Mouse (Mus musculus) bone marrow macrophage, adult 2 months (primary cell): ENCODE measurements around the gene Tmem274. TPM values are rescaled to one million over a fixed set of nuclear protein-coding genes. Genes with fewer than 3 reads are reported as not detected.
"Not testable (repeated sequence)": the region's sequence is repeated elsewhere in the genome, so short reads cannot be mapped to it uniquely, and the experiment has no call there.

Source experiments
- H3K27ac ChIP-seq: 2 replicates; pipeline ENCODE4 v1.5.1; 2012; ENCODE audit warnings: low read depth, low read length; ENCODE audit not compliant: insufficient read depth
- H3K4me1 ChIP-seq: 2 replicates; pipeline ENCODE4 v1.6.1; 2012; ENCODE audit warnings: low read length; ENCODE audit not compliant: control insufficient read depth, insufficient read depth
- H3K4me3 ChIP-seq: 2 replicates; pipeline ENCODE4 v1.5.1; 2012; ENCODE audit warnings: mild to moderate bottlenecking, low read length, moderate library complexity; ENCODE audit not compliant: insufficient read depth
- CTCF ChIP-seq: IDR thresholded peaks from 2 replicates; pipeline ENCODE4 v1.5.1; 2012; ENCODE audit warnings: low read depth, mild to moderate bottlenecking, low read length, moderate library complexity
- POLR2A ChIP-seq: IDR thresholded peaks from 2 replicates; pipeline ENCODE4 v1.6.1; 2012; ENCODE audit warnings: mild to moderate bottlenecking, low read depth, low read length, borderline replicate concordance
- polyA plus RNA-seq: library from polyadenylated mRNA; stranded (reverse); fragments of >200 nt; gene quantifications from 2 replicates; pipeline ENCODE4 v1.2.4, GENCODE M21; 2012; ENCODE audit not compliant: missing spikeins, insufficient read depth, insufficient read length

The Tmem274 gene
- polyA plus RNA-seq, 1 experiment = not detected

DNA sequence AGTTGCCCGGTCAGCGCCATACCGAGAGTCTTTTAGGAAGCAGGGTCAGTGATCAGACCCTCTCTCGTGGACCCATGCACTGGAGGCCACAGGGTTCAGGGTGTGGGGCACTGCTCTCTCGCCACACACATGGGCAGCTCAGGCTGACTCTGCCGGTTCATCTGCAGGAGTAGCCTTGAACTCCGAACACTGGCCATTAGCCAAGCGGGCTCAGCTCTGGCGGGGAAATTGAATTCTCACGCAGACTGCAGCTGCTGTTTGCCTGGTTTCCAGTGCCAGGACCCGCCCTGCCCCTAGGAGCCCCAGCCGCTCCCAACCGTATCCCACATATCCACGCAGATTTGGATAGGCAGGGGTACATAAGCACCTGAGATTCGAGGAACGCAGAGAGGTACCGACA lies 22.9 kb upstream of the Tmem274 start:
- Histone ChIP-seq H3K4me3 (no peak overlapping the region), H3K4me1 (peaks cover 8% of the 10 kb centered on the region; the same call in 1 of the 2 replicates), H3K27ac (no peak overlapping the region)
- TF ChIP-seq CTCF = no peak
- no peak for TF ChIP-seq POLR2A

DNA sequence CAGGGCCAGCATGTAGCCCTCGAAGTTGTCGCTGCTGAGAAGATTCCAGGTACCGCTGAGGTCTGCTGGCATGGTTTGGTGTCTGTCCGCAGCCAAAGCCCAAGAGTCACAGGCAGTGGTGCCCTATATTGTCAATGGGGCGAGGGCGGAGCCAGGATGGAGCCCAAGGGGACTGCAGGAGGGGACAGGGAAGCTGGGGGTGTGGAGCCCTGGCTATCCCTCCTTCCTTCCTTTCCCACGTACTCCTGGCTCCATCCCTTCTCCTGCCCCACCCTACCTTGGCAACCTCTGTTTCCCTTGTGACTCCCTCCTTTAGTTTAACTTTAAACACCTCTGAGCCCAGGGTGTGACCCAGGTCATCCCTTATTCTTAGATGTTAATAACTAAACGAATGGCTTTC lies 22.3 kb upstream of the Tmem274 start, which contains the start of gene Rbp7:
Gene Rbp7, minus strand, starts transcription at position 100 of the 400 bp plus-strand sequence.
- TF ChIP-seq POLR2A (no peak), CTCF (no peak)
- Histone ChIP-seq H3K4me1 (peaks cover 8% of the 10 kb centered on the region; the same call in 1 of the 2 replicates), H3K4me3 (no peak within 1 kb of the TSS), H3K27ac (no peak within 1 kb of the TSS)

DNA sequence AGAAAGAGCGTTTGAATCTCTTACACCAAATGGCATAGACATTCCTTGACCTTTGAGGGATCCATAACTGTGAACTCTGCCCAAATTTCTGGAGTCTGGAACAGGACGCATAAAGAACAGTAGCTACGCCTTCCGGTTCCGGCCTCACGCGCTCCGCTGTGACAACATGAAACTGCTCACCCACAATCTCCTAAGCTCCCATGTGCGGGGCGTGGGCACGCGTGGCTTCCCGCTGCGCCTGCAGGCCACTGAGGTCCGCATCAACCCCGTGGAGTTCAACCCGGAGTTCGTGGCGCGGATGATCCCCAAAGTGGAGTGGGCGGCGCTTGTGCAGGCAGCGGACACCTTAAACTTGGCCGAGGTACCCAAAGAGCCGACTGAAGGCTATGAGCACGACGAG lies 20.0 kb upstream of the Tmem274 start:
- H3K27ac ChIP-seq, H3K4me3 ChIP-seq, H3K4me1 ChIP-seq: not testable (repeated sequence)

DNA sequence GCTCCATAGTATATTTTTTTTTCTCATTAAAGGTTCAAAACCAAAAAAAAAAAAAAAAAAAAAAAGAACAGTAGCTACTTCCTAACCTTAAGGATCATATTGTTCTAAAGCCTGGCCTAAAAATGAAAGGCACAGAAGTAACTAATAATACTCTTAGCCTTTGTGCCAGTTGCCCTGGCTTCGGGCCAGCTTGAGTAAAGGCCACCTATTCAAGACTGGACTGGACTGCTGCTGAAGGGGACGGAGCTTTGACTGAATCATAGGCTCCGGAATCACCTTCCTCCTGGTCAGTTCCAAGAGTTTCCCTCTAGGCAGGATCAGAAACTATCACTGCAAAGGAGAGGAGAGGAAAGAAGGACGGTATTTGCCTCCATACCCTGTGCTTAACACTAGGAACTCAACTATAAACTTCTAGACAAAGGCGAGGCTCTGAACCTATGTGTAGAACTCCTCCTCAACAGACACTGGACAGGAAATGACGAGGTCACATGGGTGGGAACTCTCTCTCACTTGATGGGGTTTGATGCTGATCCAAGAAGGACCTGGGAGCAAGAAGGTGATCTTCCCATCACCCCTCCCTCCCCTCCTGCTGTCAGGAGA lies 19.2 kb upstream of the Tmem274 start:
- Histone ChIP-seq H3K4me3 (no peak overlapping the region), H3K4me1 (peaks cover 17% of the 10 kb centered on the region), H3K27ac (no peak overlapping the region)
- no peak for TF ChIP-seq CTCF
- no peak for TF ChIP-seq POLR2A

DNA sequence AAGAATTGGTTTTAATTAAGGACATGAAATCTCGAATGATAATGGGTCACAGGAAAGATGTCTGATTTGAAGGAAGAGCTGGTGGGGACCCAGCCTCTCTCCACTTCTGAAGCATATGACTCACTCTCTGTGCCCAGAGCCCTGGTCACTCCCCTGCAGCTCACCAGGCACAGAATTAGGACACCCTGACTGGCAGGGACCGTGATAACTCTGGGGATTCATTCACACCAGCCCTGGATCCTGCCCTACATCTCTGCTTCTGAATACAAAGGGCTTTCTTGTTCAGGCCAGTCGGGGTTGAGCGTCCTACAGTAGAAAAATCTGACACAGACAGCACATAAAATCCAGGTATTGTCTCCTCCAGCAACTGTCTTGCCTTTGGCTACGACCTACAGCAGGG lies 18.7 kb upstream of the Tmem274 start:
- Histone ChIP-seq H3K4me1 (peaks cover 20% of the 10 kb centered on the region), H3K27ac (no peak overlapping the region), H3K4me3 (no peak overlapping the region)
- TF ChIP-seq CTCF (no peak), POLR2A (no peak)

DNA sequence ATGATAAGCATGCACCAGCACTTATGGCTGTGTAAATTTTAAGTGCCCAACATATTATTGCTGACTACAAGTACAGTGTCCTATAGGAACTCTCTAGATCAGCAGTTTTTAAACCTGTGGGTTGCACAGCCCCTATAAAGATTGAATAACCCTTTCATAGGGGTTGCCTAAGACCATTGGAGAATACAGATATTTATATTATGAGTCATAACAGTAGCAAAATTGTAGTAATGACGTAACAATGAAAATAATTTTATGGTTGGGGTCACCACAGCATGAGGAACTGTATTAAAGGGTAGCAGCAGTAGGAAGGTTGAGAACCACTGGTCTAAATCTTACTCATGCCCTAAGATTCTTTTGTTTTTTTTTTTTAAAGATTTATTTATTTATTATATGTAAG lies 17.8 kb upstream of the Tmem274 start:
- no peak overlapping the region for H3K27ac ChIP-seq

DNA sequence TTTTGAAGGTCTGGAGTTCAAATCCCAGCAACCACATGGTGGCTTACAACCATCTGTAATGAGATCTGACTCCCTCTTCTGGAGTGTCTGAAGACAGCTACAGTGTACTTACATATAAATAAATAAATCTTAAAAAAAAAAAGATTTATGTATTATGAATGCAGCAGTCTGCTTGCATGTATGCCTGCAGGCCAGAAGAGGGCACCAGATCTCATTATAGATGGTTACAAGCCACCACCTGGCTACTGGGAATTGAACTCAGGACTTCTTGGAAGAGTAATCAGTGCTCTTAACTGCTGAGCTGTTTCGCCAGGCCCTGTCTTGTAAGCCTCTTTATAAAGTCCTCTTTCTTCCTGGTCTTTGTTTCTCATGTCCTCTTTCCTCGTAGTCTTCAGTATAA lies 16.7 kb upstream of the Tmem274 start:
- peaks cover 20% of the 10 kb centered on the region for H3K4me1 ChIP-seq
- not testable (repeated sequence) for H3K4me3 ChIP-seq, H3K27ac ChIP-seq

More for the DNA sequence above, 17.8 kb upstream of the Tmem274 start:
- H3K4me3 ChIP-seq = no peak overlapping the region
- TF ChIP-seq CTCF (no peak), POLR2A (no peak)
- peaks cover 20% of the 10 kb centered on the region for H3K4me1 ChIP-seq

DNA sequence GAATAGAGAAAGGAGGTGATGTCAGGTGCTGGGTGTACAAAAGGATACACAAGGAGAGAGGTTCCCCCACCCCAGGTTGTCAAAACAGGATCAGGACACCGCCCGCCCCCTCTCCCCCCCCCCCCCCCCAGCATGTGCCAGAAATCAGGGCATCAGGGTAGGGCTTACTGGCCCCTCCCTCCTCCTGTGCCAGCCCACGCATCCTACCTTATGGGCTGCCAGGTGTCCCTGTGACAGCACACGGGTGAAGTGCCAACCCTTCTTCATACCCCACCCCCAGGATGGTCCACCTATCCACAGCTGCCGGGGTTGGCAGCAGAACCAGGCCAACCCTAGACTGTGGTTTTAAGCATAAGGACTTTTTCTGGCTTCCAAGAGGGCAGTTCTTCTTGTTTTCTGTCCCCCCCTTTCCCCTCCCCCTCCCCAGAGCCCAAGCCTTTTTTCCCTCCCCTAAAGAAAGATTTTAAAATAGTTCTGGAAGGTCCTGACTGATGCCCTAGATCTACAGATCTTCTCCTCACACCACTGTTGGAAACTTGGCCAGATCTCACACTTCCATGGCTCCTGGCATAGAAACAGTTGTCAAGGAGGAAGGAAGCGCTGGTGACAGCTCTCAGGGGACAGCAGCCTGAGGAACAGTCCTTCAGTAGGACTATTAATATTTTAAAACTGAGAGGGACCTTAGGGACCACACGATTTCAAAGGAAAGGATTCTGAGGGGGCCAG lies 15.4 kb upstream of the Tmem274 start:
- peaks cover 20% of the 10 kb centered on the region for H3K4me1 ChIP-seq
- TF ChIP-seq CTCF (no peak), POLR2A (no peak)
- H3K4me3 ChIP-seq = no peak overlapping the region
- H3K27ac ChIP-seq = no peak overlapping the region

DNA sequence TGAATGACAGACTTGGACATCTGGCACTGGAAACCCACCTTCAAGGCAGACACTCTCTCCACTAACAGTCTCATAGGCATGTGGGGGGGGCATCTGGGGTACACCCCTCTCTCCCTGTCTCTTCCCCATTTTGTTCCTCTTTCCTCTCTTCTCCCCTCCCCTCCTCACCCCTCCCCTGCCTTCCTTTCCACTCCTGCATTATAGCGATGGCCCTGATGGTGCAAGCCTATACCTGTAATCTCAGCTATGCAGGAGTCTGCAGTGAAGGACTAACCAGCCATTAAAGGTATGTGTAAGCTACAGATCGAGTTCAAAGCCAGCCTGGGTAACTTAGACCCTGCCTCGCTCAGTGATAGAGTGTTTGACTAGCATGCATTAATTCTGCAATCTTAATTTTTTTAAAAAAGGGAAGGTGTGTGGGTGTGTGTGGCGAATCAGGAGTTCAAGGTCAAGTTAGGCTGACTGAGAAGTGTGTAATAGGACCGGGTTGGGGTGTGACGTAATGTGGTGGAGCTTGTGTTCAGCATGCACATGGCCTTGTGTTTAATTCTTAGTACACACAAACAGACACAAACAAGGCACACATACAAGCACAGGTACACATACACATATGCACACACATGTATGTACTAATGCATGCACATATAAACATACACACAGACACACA lies 14.7 kb upstream of the Tmem274 start:
- Histone ChIP-seq H3K4me1 (peaks cover 20% of the 10 kb centered on the region), H3K4me3 (no peak overlapping the region), H3K27ac (no peak overlapping the region)
- no peak for TF ChIP-seq CTCF
- TF ChIP-seq POLR2A = no peak

DNA sequence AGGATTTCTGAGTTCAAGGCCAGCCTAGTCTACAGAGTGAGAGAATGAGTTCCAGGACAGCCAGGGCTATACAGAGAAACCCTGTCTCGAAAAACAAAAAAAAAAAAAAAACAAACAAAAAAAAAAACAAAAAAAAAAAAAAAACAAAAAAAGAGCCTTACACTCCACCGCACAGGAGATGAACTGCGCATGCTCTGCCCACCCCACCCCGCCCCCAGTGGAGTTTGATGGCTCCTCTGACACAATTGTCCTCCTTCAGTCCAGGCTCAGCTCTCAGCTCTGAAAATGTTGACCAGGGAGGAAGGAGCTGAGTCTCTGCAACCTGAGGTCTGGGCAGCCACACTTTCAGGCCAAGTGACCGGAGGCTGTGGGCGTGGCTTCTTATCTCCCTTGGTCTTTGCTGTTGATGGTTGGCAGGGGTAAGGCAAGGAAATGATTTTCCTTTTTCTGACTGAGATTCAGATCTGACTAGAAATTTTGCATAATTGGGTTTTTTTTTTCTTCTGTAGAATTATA lies 13.7 kb upstream of the Tmem274 start:
- Histone ChIP-seq H3K27ac (no peak overlapping the region), H3K4me3 (no peak overlapping the region), H3K4me1 (peaks cover 15% of the 10 kb centered on the region)
- TF ChIP-seq CTCF (no peak), POLR2A (no peak)
